Mouse (Mus musculus): ENCODE results near the gene Castor1.

The Castor1 gene

GRCm38 (mm10) chr11:4235665-4236545 lies 17.9 kb downstream of the Castor1 start, which contains the start of gene Osm:
TSS of gene Osm (plus strand) at chr11:4236420.
- no peak for DNase-seq

- no peak for DNase-seq
Observed at GRCm38 (mm10) chr11:4236546-4237067, 18.6 kb downstream of the Castor1 start.

DNA sequence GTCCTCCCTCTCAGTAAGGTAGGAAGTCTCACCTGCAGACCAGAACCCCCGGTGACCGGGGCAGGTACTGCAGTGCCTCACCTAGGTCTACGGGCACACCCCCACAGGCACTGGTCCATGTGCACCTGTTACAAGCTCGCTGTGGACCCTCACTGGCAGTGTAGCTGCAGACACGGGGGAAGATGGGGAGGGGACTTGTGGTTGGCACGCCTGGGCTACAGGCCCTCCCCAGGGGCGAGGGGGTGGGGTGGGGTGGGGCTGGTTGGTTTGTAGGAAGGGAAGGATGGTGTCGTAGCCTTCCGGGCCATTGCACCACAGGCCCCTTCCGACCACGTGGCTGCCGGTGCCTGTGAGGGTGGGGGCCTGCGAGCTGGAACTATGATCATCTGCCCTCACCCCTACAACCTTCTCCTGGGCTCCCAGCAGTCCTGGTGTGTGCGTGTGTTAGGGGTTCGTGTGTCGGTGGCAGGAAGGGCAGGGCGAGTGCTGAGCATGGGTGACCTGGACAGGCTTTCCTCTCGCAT lies 19.4 kb downstream of the Castor1 start:
- DNase-seq, result no peak

- DNase-seq, result no peak
Observed at GRCm38 (mm10) chr11:4238167-4238566, 20.1 kb downstream of the Castor1 start.

DNA sequence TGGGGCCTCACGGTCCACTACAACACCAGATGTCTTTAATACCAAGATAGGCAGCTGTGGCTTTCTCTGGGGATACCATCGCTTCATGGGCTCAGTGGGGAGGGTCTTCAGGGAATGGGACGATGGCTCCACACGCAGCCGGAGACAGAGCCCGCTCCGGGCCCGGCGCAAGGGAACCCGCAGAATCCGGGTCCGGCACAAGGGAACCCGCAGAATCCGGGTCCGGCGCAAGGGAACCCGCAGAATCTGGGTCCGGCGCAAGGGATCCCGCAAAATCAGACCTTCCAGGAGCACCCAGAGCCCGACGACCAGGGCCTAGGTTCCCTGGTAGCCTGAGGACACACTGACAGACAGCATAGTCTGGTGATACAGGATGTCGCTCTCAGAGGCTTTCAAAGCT lies 21.7 kb downstream of the Castor1 start:
- no peak for DNase-seq

GRCm38 (mm10) chr11:4240151-4240550 lies 22.1 kb downstream of the Castor1 start:
- no peak for DNase-seq

GRCm38 (mm10) chr11:4241180-4241579 lies 23.2 kb downstream of the Castor1 start:
- no peak for DNase-seq

DNA sequence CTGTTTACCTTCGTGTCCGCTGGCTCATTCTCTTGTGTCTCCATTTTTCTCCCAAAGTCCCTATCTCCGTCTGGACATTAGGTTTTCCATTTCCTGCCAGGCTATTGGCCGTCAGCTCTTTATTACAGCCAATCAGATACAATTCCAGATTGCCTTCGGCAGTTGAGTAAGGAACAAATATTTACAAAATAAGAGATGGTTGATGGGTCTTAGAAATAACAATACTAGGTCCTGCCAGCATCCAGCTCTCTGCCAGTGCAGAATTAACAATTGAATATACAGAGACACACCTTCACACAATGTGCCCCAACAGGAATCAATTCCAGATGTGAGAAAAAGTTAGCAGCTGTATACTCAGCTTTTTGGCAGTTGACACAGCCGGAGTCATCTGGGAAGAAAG lies 28.1 kb downstream of the Castor1 start:
- no peak for DNase-seq

GRCm38 (mm10) chr11:4246623-4247022 lies 28.6 kb downstream of the Castor1 start:
- no peak for DNase-seq

- no peak for DNase-seq
Observed at GRCm38 (mm10) chr11:4247201-4247959, 29.4 kb downstream of the Castor1 start.

GRCm38 (mm10) chr11:4249151-4249550 lies 31.1 kb downstream of the Castor1 start:
- no peak for DNase-seq

DNA sequence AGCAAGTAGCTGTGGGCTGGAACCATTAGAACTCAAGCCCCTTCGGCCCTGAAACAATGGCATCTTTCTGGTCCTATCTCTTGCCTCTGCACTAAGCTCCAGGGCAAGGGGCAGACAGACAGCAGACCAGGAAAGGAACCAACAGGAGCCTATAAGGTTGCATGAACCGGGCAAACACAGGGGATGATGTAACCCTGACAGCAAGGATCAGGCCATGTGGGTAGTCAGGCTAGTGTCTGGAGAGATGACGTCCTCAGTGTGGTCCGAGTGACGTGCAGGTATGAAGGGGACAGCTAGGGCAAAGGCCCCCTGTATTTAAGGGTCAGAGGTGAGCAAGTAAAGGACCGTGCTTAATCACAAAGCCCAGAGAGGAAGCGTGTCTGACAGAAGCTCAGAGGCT lies 32.3 kb downstream of the Castor1 start:
- DNase-seq, result no peak

- no peak for DNase-seq
Observed at GRCm38 (mm10) chr11:4251376-4251775, 33.4 kb downstream of the Castor1 start.

- DNase-seq, result no peak
Observed at GRCm38 (mm10) chr11:4252886-4253285, 34.9 kb downstream of the Castor1 start.

GRCm38 (mm10) chr11:4256846-4257607 lies 39.0 kb downstream of the Castor1 start, which contains the start of gene Lif:
TSS of gene Lif (plus strand) at chr11:4257557.
- DNase-seq, result no peak

DNA sequence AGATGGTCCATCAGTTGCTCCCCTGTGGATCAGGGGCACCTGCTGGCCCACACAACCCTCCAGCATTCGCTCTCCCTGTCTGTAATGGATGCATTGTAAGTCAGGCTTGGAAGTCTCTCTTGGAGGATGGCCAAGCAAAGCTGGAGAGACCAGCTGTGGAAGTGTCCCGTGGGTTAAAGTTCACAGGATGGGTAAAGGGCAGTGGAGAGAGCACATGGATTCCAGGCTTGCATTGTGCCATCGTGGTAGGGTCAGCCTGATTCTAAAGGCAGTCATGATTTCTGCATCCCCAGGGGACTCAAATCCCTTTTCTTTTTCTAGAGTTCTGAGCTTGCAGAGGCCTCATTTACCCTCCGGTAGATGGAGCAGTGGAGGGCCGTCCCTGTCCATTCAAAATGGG lies 39.7 kb downstream of the Castor1 start:
- no peak for DNase-seq

DNA sequence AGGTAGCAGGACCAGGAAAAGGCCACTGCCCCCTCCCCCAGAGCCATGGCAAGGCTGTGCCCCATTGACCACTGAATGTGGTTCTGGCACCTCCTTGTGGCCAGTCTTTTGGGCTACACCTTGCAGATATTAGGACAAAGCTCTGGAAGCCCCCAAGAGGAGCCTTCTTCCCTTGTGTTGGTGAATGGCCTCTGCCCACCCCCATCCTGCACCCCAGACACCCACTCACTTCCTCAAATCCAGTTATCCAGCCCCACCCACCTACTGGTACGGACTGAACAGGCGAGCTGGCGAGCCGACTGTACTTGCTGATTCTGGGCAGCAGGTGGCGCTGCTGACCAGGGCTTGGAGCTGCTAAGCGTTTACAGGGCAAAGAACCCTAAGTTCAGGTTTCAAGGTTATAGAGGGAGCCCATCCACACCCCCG lies 40.6 kb downstream of the Castor1 start:
- DNase-seq, result peak; percentile 71

DNA sequence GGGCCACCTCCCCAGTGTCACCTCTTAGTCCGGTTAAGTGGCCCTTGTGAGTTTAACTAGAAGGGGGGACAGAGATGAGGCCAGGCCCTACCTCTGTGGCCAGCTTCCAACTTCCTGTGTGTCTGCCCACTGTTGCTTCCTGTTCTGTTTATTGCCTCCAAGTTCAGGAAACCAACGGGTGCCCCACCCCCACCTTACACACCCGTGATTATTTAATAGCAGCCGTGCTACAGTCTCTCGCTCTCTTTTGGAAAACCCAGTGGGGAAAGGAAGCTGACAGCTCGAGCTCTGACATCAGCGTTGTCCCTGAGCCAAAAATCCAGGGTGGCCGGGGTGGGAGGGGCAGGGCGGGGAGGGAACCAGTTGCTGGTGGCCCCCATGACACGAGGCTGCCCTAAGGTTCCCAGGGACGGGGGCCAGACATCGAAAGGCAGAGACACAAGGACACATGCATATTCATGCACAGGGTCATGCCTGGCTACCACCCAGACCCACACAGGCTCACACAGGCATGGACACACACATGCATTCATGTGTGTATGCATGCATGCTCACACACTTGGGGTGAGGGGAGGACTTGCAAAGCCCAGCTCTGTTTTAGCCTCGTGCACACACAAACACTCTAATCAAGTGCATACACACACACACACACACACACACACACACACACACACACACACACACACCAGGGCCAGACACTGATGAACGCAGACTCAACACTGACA lies 42.6 kb downstream of the Castor1 start:
- no peak for DNase-seq

GRCm38 (mm10) chr11:4261188-4261494 lies 43.1 kb downstream of the Castor1 start:
- DNase-seq, result peak; percentile 31

- DNase-seq, result no peak
Observed at GRCm38 (mm10) chr11:4261969-4262368, 43.9 kb downstream of the Castor1 start.

GRCm38 (mm10) chr11:4262847-4263246 lies 44.8 kb downstream of the Castor1 start:
- no peak for DNase-seq

DNA sequence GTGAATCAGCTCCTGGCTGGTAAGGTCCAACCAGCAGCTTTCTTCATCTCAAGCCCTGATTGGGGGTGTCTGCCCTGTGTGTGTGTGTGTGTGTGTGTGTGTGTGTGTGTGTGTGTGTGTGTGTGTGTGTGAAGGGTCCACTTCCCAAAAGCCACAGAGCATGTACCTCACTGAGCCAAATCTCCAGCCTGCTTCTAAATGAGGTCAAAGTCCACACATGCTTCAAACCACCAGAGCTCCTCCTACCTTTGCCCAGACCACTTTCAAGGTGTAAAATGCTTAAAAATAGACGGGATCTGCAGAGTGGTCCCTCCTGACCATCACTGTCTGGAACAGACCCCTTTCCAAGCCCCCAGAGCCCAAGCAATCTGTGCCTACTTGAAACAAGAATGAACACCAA lies 45.3 kb downstream of the Castor1 start:
- no peak for DNase-seq
